Mouse (Mus musculus): ENCODE measurements at regions not wholly inside any gene's neighbourhood (a gene's known extent, or its start where the extent isn't known, plus 50 kb on each side); places are given as distances from the start of the nearest gene placed in this dataset.
"Not testable (repeated sequence)": the region's sequence is repeated elsewhere in the genome, so short reads cannot be mapped to it uniquely, and the experiment has no call there.

DNA sequence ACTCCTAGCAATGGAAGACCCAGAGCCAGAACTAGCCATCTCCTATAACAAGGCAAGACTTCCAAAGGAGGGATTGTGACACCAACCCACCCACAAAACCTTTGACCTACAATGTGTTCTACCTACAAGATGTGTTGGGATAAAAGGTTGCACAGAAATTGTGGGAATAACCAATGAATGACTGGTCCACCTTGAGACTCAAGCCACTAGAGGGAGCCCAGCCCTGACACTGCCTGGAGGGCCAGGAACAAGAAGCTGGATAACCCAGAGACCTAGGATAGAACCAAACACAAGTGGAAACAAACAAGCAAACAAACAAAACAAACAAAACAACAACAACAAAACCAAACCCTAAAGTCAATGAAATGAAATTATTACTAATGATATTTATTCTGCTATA is 288.8 kb downstream of the Dchs2 start:
- DNase-seq (ENCODE audit: extremely low read depth, insufficient read length, low spot score) = peak; percentile 10

DNA sequence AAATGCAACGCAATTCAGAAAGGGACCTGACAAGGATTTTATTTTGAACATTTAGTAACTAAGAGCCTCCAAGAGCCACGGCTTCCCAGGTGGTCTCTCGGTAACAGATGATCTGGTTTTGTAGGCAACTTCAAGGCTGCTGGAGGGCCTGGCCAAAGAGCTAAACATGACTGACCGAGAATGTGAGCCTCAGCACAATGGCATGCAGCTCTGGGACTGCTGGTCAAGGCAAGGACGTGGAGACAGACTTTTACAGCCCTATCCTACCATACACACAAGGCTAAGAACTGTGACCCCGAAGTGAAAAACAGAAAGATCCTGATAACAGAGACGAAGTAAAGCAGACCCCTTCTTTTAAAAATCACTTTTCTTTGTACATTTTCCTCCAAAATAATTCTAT is 296.5 kb downstream of the Dchs2 start:
- no peak for DNase-seq (ENCODE audit: extremely low read depth, insufficient read length, low spot score)

DNA sequence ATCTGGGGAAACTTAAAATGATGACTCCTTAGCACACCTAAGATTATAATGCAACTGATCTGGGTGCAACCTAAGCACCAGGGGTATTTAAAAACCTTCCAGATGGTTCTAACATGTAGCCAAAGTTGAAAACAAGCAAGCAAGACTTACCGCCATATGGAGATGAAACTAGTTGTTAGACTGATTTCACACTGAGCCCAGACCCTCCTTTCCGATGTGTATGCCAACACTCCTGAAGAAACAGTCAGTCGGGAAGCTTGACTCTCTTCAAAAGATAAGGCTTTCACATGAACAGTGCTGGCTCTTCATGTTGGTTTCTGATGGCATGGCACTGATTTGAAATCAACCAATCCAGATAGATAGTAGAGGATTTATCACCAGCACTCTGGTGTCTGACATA is 301.6 kb downstream of the Dchs2 start:
- DNase-seq (ENCODE audit: extremely low read depth, insufficient read length, low spot score) = no peak

DNA sequence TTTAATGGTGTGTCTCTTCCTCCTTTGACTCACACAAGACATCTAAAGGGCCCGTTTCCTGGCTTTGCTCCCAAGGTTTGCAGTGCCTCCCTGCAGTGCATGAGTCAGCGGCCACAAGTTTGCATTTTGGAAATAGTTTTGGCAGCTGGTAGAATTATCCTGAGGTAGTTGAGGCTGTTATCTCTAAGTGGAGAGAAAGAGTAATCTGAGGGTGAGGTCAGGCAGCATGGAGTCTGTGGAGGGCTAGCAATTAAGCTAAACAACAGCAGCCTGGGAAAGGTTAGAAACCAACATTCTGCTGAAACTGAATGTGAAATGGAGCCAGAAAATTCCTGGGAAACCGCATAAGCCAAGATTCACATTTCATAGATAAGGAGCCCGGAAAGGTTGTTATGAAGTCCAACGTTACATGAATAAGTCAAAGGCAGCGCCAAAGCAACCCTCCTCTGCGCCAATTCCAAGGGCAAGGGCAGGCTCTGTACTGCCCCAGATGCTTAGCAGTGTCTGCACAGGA is 318.5 kb downstream of the Dchs2 start:
- peak; percentile 87 for DNase-seq (ENCODE audit: extremely low read depth, insufficient read length, low spot score)

DNA sequence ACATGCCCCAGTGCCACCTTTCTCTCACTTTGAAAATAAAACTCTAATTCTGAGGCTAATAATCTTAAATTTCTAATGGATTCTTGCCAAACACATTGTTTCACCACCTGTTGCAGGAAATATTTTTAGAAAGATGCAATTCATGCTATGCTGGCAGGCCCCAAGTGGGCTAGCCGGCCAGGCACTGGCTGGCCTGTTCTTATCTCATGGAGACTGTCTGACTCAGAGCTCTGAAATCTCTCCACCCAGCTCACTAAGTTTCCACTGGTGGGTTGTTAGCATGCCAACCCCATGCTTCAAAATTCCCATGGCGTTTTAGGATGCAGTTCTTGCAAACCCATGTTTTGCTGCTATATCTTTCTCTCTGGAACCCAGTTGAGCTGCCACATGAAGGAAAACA is 315.5 kb upstream of the Sfrp2 start:
- peak; percentile 33 for DNase-seq (ENCODE audit: extremely low read depth, insufficient read length, low spot score)

DNA sequence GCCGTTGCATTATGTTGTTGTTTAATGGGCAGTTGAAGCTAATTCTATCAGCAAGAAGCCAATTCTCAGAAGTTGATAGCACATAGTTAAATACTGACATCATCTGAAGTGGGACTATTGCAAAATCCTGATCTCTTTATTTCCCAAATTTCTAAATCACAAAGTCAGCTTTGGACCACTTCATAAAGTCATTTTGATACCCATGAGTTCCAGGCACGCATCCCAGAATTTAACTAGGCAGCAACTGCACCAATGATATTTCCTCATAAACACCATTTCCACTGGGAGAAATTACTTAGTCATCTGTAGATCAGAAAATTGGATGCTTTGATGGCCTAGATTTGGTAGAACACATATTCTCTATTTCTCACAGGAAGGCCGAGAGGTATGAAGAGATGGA is 314.8 kb upstream of the Sfrp2 start:
- DNase-seq (ENCODE audit: extremely low read depth, insufficient read length, low spot score) = peak; percentile 40

DNA sequence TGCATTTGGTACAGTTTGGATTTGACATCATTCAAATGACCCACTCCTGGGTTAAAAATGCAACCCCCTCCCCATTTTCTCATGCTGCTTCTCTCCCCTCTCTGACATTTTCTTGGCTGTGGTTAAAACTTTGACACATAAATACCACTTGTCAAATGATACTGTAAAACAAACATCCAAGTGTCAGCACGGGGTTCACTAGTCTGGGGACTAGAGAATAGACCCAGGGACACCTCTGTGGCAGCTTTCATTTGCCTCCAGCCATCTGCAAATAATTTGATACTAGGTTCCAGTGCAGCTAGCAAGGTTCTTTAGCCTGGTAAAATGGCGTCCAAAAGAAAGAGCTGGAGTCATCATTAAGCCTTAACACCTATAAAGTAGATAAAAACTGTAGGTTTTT is 312.7 kb upstream of the Sfrp2 start:
- no peak for DNase-seq (ENCODE audit: extremely low read depth, insufficient read length, low spot score)

DNA sequence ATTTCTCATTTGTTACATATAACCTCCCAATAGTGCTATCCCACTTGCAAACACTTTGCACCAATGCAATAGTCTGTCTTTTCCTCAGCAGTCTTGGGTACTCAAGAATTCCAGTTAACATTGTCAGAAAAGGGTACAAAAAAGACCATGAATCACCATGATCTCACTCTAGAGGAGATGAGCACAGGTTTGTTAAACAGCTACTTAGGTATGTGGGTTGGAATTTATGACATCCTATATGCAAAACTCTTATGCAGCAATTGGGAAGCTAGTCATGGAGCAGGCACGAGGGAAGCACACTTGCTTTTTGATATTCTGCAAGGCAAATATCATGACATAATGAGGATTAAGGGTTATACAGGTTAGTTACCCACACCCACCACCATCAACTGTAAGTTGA is 307.7 kb upstream of the Sfrp2 start:
- DNase-seq (ENCODE audit: extremely low read depth, insufficient read length, low spot score) = no peak

DNA sequence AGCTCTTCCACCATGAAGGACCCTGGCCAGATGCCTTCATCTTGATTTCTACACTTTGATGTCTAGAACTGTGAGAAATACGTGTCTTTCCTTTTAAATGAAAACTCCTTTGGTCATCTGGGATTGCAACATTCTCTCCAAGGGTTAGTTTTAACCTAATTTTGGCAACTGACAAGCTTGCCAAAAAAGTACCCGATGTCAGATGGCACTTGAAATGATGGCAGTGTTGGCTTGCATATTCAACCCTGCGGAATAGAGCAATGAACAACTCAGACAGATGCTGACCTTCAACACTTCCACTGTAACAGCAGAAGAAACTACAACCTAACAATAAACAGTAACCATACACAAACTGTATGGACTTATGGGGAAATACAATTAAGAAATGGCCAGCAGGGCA is 286.9 kb upstream of the Sfrp2 start:
- DNase-seq (ENCODE audit: extremely low read depth, insufficient read length, low spot score) = peak; percentile 12

DNA sequence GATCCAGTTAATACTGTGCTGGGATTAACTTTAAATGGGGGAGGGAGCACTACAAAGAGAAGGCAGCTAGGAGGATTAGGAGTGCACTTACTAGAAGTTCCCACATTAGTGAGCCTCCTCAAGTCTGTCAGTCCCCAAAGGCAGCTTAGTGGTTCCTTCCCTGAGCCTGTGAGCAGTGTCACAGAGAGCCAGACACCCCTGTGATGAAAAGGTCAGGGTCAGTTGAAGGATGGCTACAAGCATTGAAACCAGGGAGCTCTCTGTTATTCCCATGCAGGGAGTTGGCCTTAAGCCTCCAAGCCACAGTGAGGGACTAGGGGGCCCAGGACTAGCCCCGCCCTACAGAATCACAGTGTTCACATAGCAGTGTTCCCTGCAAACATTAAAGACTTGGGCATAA is 285.9 kb upstream of the Sfrp2 start:
- no peak for DNase-seq (ENCODE audit: extremely low read depth, insufficient read length, low spot score)

DNA sequence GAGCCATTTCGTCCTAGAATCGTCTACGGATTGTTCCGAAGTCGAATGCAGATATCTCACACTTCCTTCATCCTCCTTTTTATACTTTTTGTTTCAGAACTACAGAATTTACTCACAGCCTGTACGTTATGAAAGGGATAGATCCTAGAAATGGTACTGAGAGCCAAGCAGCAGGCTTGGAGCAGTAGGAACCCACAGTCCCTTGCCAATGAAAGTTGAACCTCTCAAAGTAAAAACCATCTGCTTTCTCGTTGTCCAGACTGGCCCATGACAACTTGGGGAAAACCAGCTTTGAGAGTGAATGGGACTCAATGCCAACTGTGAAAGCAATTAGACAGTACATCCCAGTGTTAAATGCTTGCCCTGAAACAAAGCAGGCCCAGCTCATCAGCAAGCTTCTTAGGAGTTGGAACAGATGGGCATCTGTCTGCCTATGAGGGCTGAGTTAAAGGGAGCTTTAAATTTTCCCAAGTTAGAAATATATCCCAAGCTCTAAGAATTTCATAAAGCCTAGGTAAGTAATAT is 279.9 kb upstream of the Sfrp2 start:
- no peak for DNase-seq (ENCODE audit: extremely low read depth, insufficient read length, low spot score)

DNA sequence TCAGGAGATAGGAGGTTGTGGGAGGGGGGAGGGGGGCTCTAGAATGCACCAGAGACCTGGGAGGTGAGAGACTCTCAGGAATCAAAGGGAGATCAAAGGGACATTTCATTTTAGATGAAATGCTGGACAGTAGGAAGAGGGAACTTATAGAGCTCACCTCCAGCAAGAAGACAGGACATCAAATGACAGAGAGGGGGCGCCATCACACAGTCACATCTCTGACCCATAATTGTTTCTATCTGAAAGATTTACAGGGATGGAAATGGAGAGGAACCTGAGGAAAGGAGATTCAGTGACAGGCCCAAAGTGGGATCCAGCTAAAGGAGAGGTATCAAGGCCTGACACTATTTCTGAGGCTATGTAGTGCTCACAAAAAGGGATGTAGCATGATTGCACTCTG is 270.5 kb upstream of the Sfrp2 start:
- no peak for DNase-seq (ENCODE audit: extremely low read depth, insufficient read length, low spot score)

DNA sequence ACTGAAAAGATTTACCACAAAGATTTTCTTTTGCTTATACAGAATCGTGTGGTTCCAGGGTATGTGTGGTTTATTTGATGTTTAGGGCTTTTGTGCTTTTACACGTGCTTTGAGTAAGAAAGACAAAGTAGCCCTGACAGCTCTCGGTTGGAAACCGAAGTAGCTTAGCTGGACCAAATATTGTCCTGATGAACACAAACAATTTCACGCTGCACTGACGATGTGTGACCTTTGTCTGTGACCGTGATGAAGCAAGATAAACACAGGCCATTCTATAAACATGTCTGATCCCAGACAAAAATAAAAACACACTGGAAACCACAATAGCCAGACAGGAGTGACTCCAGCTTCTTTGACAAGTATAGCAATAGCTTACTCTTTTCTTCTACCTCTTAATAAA is 262.2 kb upstream of the Sfrp2 start:
- DNase-seq (ENCODE audit: extremely low read depth, insufficient read length, low spot score) = no peak

DNA sequence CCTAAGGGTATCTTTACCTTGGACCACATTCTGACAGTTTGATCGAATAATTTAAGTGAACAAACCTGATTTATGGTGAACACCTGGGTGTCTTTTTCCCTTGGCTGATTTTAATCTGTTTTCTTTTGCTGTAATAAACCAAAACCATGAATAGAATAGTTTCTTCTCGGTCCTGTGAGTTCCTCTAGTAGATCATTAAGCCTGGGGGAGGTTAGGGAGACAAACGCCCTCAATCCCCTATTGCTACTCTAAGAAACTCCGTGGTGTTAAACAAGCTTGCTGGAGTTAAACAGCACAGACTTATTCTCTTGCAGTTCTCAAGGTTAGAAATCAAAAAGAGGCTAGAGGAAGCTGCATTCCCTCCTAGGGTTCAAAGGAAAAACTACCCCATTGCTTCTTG is 249.5 kb upstream of the Sfrp2 start:
- DNase-seq (ENCODE audit: extremely low read depth, insufficient read length, low spot score) = no peak

DNA sequence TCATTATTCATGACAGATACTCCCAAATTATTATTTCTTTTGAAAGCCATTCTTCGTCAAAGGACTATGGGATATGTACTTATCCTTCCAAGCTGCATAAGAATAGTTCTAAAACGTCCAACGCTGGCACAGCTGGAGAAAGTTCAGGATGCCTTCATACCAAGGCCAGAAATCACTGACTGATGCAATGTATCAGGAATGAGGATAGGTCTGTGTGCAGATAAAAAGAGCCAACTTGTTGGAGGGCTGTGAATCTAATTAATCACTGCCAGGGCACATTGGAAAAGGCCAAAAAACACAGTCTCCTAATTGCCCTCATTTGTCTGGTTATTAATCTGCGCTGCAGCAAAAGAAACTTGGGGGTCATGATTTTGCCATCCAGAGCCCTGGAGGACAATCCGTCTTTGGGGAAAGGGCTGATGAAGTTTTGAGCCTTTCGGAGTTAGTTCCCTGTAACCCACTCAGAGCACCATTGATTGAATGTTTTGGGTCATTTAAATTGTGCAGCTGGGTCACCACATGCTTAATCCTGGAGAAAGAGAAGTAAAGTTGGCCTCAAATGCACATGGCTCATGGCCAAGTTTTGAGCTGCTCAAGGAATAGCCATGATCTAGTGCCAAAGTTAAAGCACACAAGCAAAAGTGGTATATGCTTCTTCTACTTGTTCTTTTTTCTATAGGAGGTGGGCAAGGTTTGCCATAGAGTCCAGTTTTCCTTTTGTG is 248.0 kb upstream of the Sfrp2 start:
- peak; percentile 24 for DNase-seq (ENCODE audit: extremely low read depth, insufficient read length, low spot score)

DNA sequence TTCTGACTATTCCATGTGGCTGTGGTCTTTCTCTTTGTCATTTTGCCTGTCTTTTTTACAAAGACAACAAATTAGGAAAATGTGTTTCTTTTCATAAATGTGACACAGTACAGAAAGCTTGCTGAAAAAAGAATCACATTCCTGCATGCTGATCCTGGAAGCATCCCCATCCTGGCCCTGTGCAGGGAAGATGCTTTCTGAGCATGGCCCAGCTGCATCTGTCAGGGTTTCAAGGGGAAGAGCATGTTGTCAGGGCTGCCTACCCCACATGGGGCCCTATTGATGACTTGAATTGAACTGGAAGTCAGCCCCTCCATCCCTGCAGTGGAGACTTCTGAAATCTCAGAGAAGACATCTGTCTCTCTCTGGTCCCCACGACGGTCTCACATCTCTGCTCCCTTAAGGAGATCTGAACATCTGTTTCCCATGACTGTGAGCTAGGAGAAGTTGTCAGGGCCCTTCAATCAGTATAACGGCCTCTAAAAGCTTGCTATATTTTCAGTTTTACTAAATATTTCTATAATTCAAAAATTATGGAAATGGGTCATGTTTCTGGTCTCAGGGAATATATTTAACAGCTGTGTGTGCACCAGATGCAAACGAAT is 235.8 kb upstream of the Sfrp2 start:
- DNase-seq (ENCODE audit: extremely low read depth, insufficient read length, low spot score) = no peak

DNA sequence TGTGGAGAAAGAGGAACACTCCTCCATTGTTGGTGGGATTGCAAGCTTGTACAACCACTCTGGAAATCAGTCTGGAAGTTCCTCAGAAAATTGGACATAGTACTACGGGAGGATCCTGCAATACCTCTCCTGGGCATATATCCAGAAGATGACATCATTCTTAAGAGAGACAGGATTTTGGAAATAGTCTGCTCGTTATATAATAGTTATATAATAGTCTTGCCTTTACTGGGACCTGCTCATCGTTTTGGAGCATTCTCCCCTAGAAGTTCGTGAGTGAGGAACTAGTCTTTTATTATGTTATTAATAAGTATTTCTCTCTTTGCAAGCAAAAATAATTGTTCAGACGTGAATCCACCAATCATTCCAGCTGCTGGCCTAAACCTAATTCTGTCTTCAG is 229.5 kb upstream of the Sfrp2 start:
- not testable (repeated sequence) for DNase-seq (ENCODE audit: extremely low read depth, insufficient read length, low spot score)

DNA sequence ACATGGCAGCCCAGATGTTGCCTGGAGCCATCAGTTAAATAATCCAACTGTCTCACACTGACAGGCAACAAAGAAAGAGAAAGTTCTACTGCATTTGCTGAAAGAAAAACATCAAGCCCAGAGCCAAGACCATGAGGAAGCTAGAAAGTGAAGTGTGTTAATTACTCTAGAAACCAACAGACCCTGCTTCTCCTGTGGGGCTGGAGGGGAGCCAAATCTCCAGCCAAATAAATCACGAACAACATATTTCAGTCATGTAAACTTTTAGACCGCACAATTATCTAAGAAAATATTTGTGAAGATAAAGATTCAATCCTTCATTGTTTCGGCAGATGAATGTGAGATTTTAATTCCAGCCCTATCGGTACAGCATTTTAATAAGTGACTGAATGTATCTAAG is 228.9 kb upstream of the Sfrp2 start:
- no peak for DNase-seq (ENCODE audit: extremely low read depth, insufficient read length, low spot score)

DNA sequence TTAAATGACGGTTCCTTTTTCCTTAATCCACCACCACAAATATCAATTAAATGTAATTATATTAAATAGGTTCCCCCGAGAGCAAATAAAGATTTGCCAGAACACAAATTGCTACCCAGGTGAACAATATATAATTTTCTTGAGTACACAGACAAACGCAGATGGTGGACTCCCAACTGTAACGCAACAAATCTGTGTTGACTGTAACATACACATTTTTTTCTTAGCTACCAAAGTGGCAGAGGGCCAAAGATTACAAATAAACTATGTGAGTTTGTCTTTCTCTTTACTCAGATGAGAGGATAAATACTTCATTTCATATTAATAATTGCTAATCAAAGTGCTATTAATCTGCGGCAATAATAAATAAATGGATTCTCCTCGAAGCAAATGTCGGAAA is 228.4 kb upstream of the Sfrp2 start:
- no peak for DNase-seq (ENCODE audit: extremely low read depth, insufficient read length, low spot score)

DNA sequence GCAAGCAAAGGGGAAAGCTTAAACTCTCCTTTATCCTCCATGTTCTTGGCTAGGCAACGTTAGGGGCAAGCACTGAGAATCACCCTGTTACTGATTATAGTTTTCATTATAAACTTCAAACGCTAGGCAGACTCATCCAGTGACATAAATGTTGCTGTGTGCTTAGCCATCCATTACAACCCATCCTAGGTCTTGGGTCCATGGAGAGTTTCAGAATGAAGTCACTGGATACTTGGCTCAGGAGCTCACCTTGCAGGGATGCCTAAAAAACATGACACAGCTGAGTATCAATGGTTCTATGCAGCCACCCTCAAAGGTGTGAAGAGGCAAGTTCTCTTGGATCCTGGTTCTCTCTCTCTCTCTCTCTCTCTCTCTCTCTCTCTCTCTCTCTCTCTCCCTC is 227.2 kb upstream of the Sfrp2 start:
- DNase-seq (ENCODE audit: extremely low read depth, insufficient read length, low spot score) = no peak

DNA sequence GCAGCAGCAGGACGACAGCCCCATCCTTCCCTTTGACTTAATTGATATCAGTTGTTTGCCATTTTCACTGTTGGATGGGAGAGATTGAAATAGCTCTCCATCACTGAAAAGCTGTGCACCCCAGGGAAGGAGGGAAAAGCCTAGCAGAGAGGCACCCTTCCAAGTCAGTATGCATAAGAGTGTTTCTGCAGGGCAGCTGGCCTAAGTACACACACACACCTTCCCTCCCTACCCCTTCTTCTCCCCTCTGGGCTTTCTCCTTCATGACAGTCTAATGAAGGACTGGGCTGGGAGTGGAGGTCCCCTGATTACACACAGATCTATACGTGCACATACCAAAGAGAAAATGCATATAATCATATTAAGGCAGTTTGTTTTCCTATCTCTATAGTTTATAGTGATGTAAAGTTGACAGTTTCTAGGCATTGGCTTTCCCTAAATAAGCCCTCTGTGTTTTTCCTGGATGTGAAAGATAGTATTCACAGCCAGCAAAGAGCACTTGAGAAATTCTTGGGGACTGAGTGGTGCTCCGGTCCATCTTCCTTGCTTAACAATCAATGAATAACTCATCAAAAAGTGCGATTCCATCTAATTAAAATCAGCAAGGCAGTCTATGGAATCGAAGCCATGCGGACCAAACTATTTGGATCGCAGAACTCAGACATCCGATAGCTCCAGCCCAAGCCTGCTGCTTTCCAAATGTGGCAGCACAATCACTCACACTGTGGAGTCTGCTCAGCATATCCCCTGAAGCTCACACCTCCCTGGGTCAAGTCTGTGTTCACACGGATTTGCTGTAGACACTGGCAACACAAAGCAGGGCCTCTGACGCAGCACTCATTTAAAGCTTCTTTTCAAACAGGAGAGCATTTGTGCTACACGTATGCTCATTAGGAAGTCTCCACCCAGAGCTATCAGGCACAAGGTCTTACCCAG is 224.9 kb upstream of the Sfrp2 start:
- DNase-seq (ENCODE audit: extremely low read depth, insufficient read length, low spot score) = no peak

All from 3134 (cell line).